Mouse (Mus musculus) brain, embryonic 14.5 days (tissue): ENCODE results near the gene Hecw2. TPM values are rescaled to one million over a fixed set of nuclear protein-coding genes. Genes with fewer than 3 reads are reported as not detected.

Experiments
- DNase-seq: peaks from one replicate; pipeline ENCODE4 v3.0.0-alpha.2; 2011; ENCODE audit warnings: low read depth
- CTCF ChIP-seq: fragments of 200-500 bp; IDR thresholded peaks from 2 replicates; pipeline ENCODE4 v1.5.1; 2012; ENCODE audit warnings: inconsistent platforms, mild to moderate bottlenecking, moderate library complexity, borderline replicate concordance; ENCODE audit not compliant: insufficient read depth, insufficient read length; ENCODE audit errors: extremely low read depth
- POLR2A ChIP-seq: fragments of 200-500 bp; IDR thresholded peaks from 2 replicates; pipeline ENCODE4 v1.6.1; 2012; ENCODE audit warnings: mild to moderate bottlenecking, inconsistent platforms, borderline replicate concordance; ENCODE audit not compliant: poor library complexity, insufficient read depth, insufficient read length, severe bottlenecking; ENCODE audit errors: extremely low read depth
- polyA plus RNA-seq: library from polyadenylated mRNA; depleted of rRNA; stranded (reverse); fragments of >200 nt; gene quantifications from 2 replicates; pipeline ENCODE4 v1.2.3, GENCODE M21; 2012; rRNA removed

Gene Hecw2
- polyA plus RNA-seq, 1 experiment: 4.7 TPM

DNA sequence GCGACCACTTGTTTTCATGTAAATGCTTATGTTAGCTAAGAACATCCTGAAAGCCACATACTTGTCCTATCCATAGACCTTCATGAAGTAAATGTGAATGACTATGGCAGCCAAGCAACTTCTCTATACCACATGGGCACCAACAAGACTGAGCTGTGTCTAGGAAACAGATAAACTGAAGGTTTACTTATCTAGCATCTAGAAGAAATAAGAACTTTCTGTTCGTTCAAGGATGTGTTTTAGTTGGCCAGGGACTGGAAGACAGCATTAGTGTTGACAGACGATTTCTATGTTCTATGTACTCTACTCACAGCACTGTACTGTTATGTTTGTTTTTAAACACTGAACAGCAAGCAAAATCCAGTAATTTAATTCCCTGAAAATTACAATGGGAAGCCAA, 412.9 kb downstream of the Hecw2 start:
- TF ChIP-seq POLR2A: no peak
- no peak for TF ChIP-seq CTCF
- no peak for DNase-seq

DNA sequence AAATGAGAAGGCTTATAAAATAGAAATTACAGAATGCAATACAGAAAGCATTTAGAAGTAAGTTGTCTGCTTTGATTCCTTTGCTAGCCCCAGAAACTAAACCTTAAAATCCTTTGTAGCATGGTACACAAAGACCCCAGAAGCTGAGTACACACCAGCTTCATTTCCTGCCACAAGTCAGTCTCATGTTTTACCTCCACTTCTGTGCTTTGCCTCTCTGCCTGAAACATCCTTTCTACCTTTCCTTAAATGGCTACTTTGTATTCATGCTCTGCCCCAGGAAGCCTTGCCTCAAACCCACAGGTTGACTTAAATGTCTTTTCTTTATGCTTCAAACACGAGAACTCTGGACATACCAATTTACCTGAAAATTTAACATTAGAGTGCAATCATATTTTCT, 413.7 kb downstream of the Hecw2 start:
- DNase-seq: no peak
- TF ChIP-seq CTCF (no peak), POLR2A (no peak)

DNA sequence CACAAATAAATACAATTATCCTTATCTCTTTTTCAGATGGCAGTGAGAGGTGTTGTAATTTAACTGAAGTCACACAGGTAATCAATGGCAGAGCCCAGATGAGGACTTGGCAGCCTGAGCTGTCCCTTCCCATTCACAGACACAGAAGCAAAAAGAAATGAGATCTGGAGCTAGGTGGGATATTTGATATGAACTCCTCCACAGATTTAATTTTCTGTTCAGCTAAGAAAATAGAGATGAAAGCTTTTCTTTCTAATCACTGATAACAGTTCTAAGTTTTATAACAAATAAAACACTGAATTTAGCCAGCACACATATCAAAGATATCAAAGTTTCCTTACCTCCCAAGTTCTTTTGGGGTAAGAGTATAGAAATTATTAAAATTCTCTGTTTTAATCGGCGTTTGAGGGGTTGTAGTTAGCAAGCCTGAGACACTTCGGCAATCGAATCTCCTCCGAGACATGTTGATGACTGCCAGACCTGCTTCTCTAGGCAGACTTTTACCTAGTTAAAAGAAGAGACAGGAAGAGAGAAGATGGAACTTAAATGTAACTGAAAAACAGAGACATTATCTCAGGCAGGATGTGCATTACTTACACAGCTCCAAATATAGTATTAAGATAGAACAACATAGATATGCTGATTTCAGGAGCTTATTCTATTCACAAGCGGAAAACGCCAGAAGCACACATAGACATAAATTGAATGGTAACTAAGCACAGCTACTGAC, 418.6 kb downstream of the Hecw2 start:
- DNase-seq: no peak
- TF ChIP-seq CTCF (no peak), POLR2A (no peak)

DNA sequence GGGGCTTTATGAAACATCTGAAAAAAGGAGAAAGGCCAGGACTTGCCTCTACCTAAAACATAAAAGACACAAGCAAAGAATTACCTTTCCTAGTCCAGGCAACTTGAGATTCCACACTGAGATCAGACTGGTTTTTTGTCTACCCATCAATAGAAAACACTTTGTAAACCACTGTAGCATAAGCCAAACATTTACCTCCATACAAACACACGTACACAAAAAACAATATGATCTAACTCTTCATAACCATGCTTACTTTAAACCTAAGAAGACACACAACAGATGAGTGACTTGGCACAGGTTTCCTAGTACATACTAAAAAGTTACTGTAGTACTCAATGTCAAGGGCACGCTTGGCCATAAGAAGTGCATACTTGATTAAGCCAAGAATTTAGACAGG, 419.4 kb downstream of the Hecw2 start:
- TF ChIP-seq CTCF: no peak
- no peak for TF ChIP-seq POLR2A
- no peak for DNase-seq

DNA sequence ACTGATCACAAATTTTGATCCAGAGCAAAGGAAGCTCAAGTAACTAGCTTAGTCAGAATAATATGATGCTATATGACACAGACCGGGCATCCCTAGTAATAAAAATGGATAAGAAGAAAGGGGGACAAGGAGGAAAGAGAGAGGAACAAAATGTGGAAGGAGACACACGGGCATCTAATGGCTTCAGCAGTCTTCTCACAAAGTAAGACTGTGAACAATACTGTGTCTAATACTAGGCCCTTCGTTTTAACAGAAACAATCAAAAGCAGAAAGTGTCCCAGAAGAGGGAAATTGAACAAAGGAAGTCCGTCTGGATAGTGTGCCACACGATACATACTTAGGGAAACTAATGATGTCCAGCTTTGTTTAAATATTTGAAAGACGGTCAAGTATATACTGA, 419.9 kb downstream of the Hecw2 start:
- TF ChIP-seq POLR2A (no peak), CTCF (no peak)

DNA sequence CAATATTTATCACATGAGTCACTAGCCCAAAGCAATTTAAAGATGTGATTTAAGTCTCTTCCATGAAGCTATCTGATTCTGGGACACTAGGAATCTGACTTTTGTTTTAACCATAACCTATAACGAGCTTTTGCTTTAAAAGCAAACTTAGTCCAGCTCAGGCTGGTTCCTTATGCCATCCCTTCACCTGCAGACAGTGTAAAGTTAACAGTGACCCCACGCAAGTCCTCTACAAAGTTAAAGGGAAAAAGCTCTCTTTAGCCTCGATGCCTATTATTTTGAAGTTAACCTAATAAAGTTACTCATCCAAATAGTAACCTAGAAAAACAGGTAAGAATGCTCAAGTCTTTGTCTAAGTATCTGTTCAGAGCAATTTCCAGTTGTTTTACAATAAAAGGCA, 420.4 kb downstream of the Hecw2 start:
- DNase-seq: no peak

More for the DNA sequence above, 419.9 kb downstream of the Hecw2 start:
- no peak for DNase-seq

DNA sequence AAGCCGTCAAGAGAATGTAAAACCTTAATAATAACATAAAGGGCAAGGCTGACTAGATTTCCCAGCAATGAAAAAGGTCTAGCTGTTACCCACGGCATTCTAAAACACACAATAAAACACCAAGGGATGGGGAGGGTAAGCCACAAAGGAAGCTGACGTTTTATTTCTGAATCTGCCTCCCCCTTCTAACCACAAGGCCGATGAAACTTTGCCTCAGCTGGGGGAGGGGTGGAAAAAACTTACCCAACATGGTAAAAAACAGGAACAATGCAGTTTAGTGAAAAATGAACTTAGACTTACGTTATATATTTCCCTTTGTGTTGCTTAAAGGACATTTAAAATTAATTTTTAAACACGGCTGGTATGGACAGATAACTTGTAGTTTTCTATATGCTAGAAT, 421.0 kb downstream of the Hecw2 start:
- DNase-seq: no peak
- no peak for TF ChIP-seq CTCF
- no peak for TF ChIP-seq POLR2A

More for the DNA sequence above, 420.4 kb downstream of the Hecw2 start:
- no peak for TF ChIP-seq CTCF
- no peak for TF ChIP-seq POLR2A

DNA sequence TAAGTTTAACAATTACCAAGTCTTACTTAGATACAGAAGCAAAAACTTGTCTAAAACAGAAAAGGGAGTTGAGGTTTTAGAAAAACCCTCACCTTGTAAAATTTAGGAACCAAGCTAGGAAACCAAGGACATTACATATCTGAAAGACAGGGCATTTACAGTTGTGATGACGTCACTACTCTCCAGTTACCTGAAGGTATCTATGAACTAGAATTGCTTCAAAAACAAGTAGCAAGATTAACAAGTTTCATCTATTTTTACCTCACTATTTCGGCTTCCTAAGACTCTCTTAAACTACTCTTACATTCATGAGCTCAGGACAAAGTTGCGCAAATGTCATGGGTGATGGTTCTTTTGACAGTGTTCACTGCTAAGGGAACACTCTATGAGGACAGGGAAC, 422.0 kb downstream of the Hecw2 start:
- TF ChIP-seq CTCF: no peak
- no peak for TF ChIP-seq POLR2A
- no peak for DNase-seq

DNA sequence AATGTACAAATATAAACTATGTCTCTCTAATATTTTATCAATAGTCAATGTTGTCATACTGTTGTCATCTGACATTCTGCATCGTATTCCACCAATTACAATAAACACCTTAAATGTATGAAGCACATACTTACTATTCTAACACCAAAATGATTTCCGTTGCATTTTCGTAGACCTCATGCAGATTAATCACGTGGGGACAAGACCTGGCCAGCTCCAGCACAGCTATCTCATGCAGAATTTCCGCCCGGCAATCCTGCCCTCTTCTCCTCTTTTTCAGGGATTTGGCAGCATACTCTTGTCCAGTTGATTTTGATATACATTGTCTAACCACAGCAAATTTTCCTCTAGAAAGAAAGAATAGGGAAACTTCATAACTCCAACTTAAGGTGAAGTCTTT, 423.5 kb downstream of the Hecw2 start:
- TF ChIP-seq CTCF: no peak
- DNase-seq: no peak

DNA sequence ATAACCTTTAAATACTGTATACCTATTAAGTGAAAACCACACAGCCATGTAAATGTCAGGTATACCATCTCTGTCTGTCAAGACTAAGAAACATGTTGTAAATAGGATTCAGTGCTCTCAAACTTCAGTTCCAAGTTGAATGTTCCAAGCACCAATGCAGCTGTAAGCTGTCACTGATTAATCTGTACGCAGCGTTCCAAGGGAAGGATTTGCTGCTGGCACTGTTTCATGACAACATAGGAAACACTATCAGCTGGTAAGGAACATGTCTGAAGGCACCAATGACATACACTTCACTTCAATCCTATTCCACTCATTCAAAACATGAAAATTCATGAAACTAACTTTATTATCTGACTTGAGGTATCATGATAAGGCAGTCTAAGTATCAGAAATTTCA, 428.9 kb downstream of the Hecw2 start:
- DNase-seq: peak; percentile 11
- TF ChIP-seq POLR2A (no peak), CTCF (no peak)

DNA sequence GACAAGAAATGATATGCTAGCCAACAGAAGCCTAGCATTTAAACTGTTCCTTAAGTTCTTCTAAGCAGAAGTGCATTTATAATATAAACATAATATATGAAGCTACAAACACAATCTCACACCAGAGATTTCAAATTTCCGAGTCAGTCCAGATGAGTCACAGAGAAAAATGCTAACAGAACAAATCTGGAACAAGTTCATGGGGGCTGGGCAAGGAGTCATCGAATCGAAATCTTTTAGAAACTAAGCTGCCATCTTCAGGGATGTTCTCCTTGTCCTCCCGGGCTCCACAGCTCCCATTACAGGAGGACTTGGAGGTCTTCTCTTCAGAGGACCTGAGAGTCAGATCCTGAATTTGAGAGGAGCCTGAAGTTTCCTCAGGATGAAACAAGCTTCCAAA, 437.7 kb downstream of the Hecw2 start:
- TF ChIP-seq CTCF (no peak), POLR2A (no peak)
- DNase-seq: no peak

Other genes starting within 250 kb of the Hecw2 start
- 0.16 and 0.36 TPM in 2 replicates for gene Ccdc150, start 55.5 kb upstream of the Hecw2 start, polyA plus RNA-seq
- 16.4 and 17.0 TPM in 2 replicates for gene Gtf3c3, start 243.8 kb upstream of the Hecw2 start, polyA plus RNA-seq